Mouse (Mus musculus): ENCODE measurements at regions not wholly inside any gene's neighbourhood (a gene's known extent, or its start where the extent isn't known, plus 50 kb on each side); places are given as distances from the start of the nearest gene placed in this dataset.

GRCm38 (mm10) chr2:131436149-131436548, 55.1 kb upstream of the Smox start:
- DNase-seq (ENCODE audit: low read depth, low spot score): no peak

- DNase-seq (ENCODE audit: low read depth, low spot score): no peak
Observed at GRCm38 (mm10) chr2:131430474-131430873, 60.8 kb upstream of the Smox start.

- DNase-seq (ENCODE audit: low read depth, low spot score): no peak
Observed at GRCm38 (mm10) chr2:131428089-131428488, 63.2 kb upstream of the Smox start.

- no peak for DNase-seq (ENCODE audit: low read depth, low spot score)
Observed at GRCm38 (mm10) chr2:131426941-131427340, 64.4 kb upstream of the Smox start.

GRCm38 (mm10) chr2:131423616-131424320, 67.5 kb upstream of the Smox start:
- DNase-seq (ENCODE audit: low read depth, low spot score): no peak

- DNase-seq (ENCODE audit: low read depth, low spot score): peak; percentile 84
Observed at GRCm38 (mm10) chr2:131422907-131423445, 68.3 kb upstream of the Smox start.

GRCm38 (mm10) chr2:131418130-131418529, 65.4 kb upstream of the Rnf24 start:
- DNase-seq (ENCODE audit: low read depth, low spot score): no peak

- no peak for DNase-seq (ENCODE audit: low read depth, low spot score)
Observed at GRCm38 (mm10) chr2:131417472-131417871, 64.8 kb upstream of the Rnf24 start.

- peak; percentile 58 for DNase-seq (ENCODE audit: low read depth, low spot score)
Observed at GRCm38 (mm10) chr2:131416482-131416881, 63.8 kb upstream of the Rnf24 start.

- DNase-seq (ENCODE audit: low read depth, low spot score): no peak
Observed at GRCm38 (mm10) chr2:131410906-131411520, 58.3 kb upstream of the Rnf24 start.

- DNase-seq (ENCODE audit: low read depth, low spot score): no peak
Observed at GRCm38 (mm10) chr2:131407337-131407736, 54.6 kb upstream of the Rnf24 start.

- no peak for DNase-seq (ENCODE audit: low read depth, low spot score)
Observed at GRCm38 (mm10) chr2:131404218-131404555, 51.5 kb upstream of the Rnf24 start.

- DNase-seq (ENCODE audit: low read depth, low spot score): no peak
Observed at GRCm38 (mm10) chr2:131403543-131404217, 51.0 kb upstream of the Rnf24 start.

Data from ES-CJ7 (cell line).